In genomic region chr5:119831791-119832478, GRCm38 (mm10) we compare ENCODE assay signal across 9 mouse cellular contexts. TPM values are rescaled to one million over a fixed set of nuclear protein-coding genes. Genes with fewer than 3 reads are reported as not detected.
DNase-seq lines count a peak whose midpoint lies in the region; ATAC-seq lines count a peak whose summit lies in the region.
"Had no signal": no experiment of that assay in that cellular context is flagged by ENCODE, and none has a peak within 500 bp of the region (broad histone marks: within the 10 kb centered on the region; RNA-seq: fewer than 3 reads in every experiment).

No protein-coding gene starts in this region.

- H3K27me3 ChIP-seq in midbrain, embryonic 14.5 days (ENCODE audit: control insufficient read depth, insufficient read depth, low read length) = peaks cover 91% of the 10 kb centered on the region
- peaks cover 89% of the 10 kb centered on the region for H3K27me3 ChIP-seq in midbrain, embryonic 15.5 days (replicated peaks)
- H3K27me3 ChIP-seq in embryonic facial prominence, embryonic 15.5 days = peaks cover 93% of the 10 kb centered on the region
- peaks cover 100% of the 10 kb centered on the region for H3K27me3 ChIP-seq in limb, embryonic 10.5 days (ENCODE audit: low read depth, poor library complexity, severe bottlenecking)

- ATAC-seq in midbrain, embryonic 14.5 days (ENCODE audit: low FRiP score, low TSS enrichment) = no peak
- no peak for ATAC-seq in midbrain, embryonic 15.5 days (replicated peaks)
- ATAC-seq in embryonic facial prominence, embryonic 15.5 days (ENCODE audit: insufficient number of reproducible peaks, low FRiP score, low TSS enrichment, low read depth) = no peak

- H3K9me3 ChIP-seq in midbrain, embryonic 14.5 days (ENCODE audit: control insufficient read depth, low read length) = no peaks in the 10 kb centered on the region
- H3K9me3 ChIP-seq in midbrain, embryonic 15.5 days = no peaks in the 10 kb centered on the region
- H3K9me3 ChIP-seq in embryonic facial prominence, embryonic 15.5 days (replicated peaks) = no peaks in the 10 kb centered on the region
- H3K9me3 ChIP-seq in limb, embryonic 10.5 days (replicated peaks) = no peaks in the 10 kb centered on the region

- no peaks in the 10 kb centered on the region for H3K36me3 ChIP-seq in midbrain, embryonic 14.5 days (ENCODE audit: control insufficient read depth, insufficient read depth, low read length)
- H3K36me3 ChIP-seq in midbrain, embryonic 15.5 days (replicated peaks) = no peaks in the 10 kb centered on the region
- H3K36me3 ChIP-seq in embryonic facial prominence, embryonic 15.5 days = no peaks in the 10 kb centered on the region
- peaks cover 3% of the 10 kb centered on the region for H3K36me3 ChIP-seq in limb, embryonic 10.5 days
- H3K36me3 ChIP-seq: G1E had no signal

- DNase-seq in midbrain, embryonic 14.5 days = peak; percentile 41
- peak; percentile 69 for DNase-seq in limb, embryonic 10.5 days (ENCODE audit: low spot score)
- DNase-seq in lung, postnatal 4 days = peak; percentile 70 to 73
- no peak for DNase-seq in MN1 (ENCODE audit: low spot score)
- no peak for DNase-seq in thymus, postnatal 0 days (ENCODE audit: low spot score)
- no peak for DNase-seq in adrenal gland, postnatal 36 days

- no peak overlapping the region for H3K4me3 ChIP-seq in midbrain, embryonic 14.5 days (replicated peaks; ENCODE audit: low read depth, low read length)
- no peak overlapping the region for H3K4me3 ChIP-seq in midbrain, embryonic 15.5 days
- peak overlapping the region; percentile 31 for H3K4me3 ChIP-seq in embryonic facial prominence, embryonic 15.5 days (replicated peaks)
- peak overlapping the region; percentile 64 for H3K4me3 ChIP-seq in limb, embryonic 10.5 days

- H3K9ac ChIP-seq in midbrain, embryonic 14.5 days (replicated peaks; ENCODE audit: low read length) = no peak overlapping the region
- H3K9ac ChIP-seq in midbrain, embryonic 15.5 days = no peak overlapping the region
- H3K9ac ChIP-seq in embryonic facial prominence, embryonic 15.5 days = no peak overlapping the region

- H3K4me1 ChIP-seq in midbrain, embryonic 14.5 days (ENCODE audit: control insufficient read depth, insufficient read depth, low read length) = no peaks in the 10 kb centered on the region
- peaks cover 4% of the 10 kb centered on the region; the same call in 1 of the 2 replicates for H3K4me1 ChIP-seq in midbrain, embryonic 15.5 days
- peaks cover 21% of the 10 kb centered on the region for H3K4me1 ChIP-seq in embryonic facial prominence, embryonic 15.5 days
- H3K4me1 ChIP-seq in limb, embryonic 10.5 days = peaks cover 43% of the 10 kb centered on the region

- H3K4me2 ChIP-seq in midbrain, embryonic 14.5 days (ENCODE audit: low read length) = no peak overlapping the region
- no peak overlapping the region for H3K4me2 ChIP-seq in midbrain, embryonic 15.5 days
- H3K4me2 ChIP-seq in embryonic facial prominence, embryonic 15.5 days (replicated peaks) = peak overlapping the region; percentile 43

- no peak overlapping the region for H3K27ac ChIP-seq in midbrain, embryonic 14.5 days (replicated peaks; ENCODE audit: low read depth, low read length)
- no peak overlapping the region for H3K27ac ChIP-seq in midbrain, embryonic 15.5 days
- H3K27ac ChIP-seq in embryonic facial prominence, embryonic 15.5 days (replicated peaks) = no peak overlapping the region
- H3K27ac ChIP-seq in limb, embryonic 10.5 days = peak overlapping the region; percentile 99

- under 1% methylated on average over 25 of the region's 25 CpGs for WGBS in midbrain, embryonic 14.5 days
- WGBS in midbrain, embryonic 15.5 days = 2% methylated on average over 25 of the region's 25 CpGs
- WGBS in embryonic facial prominence, embryonic 15.5 days = 2% methylated on average over 25 of the region's 25 CpGs
- WGBS in limb, embryonic 10.5 days = 1% methylated on average over 25 of the region's 25 CpGs

RNA-seq across cellular contexts. Expression of gene Tbx5, which starts 0.5 kb away (rescaled TPM):
- polyA plus RNA-seq in midbrain, embryonic 14.5 days (2014; fragmentation: Nextera tagmentation; extraction: Ambion mirVana) = 0.11 TPM in 1 of 2 replicates, not detected in the other
- 0.04 TPM in 1 of 2 replicates, not detected in the other for polyA plus RNA-seq in midbrain, embryonic 15.5 days (2015; fragmentation: Nextera tagmentation; extraction: Ambion mirVana)
- 0.71 and 1.8 TPM in 2 replicates for polyA plus RNA-seq in embryonic facial prominence, embryonic 15.5 days (2015; fragmentation: Nextera tagmentation; extraction: Ambion mirVana)
- 35.6 and 39.1 TPM in 2 replicates for polyA plus RNA-seq in limb, embryonic 10.5 days (2016; fragmentation: Nextera tagmentation; extraction: Ambion mirVana)
- 0.05 and 0.08 TPM in 2 replicates for polyA plus RNA-seq in thymus, postnatal 0 days (2015; fragmentation: Nextera tagmentation; extraction: Ambion mirVana)
- under 1 TPM; 0.26 to 0.30 TPM for total RNA-seq in adrenal gland, postnatal 36 days (2021)
- polyA plus RNA-seq: G1E had no signal

Comparison
In these comparisons a context has a peak if more than half of its experiments do, and no peak if none do; other contexts are left out.
1. DNase-seq: peak in midbrain, embryonic 14.5 days (single experiment), limb, embryonic 10.5 days (single experiment) and lung, postnatal 4 days (2 of 2); none in MN1 (single experiment), thymus, postnatal 0 days (single experiment) and adrenal gland, postnatal 36 days (0 of 2).
2. H3K4me3 ChIP-seq: peak in embryonic facial prominence, embryonic 15.5 days (single experiment) and limb, embryonic 10.5 days (single experiment); none in midbrain, embryonic 14.5 days (single experiment) and midbrain, embryonic 15.5 days (single experiment).
3. RNA of gene Tbx5, which starts 0.5 kb away (polyA plus RNA-seq): 35.6 to 39.1 TPM in limb, embryonic 10.5 days; 0.71 to 1.8 TPM in embryonic facial prominence, embryonic 15.5 days, 0.11 TPM in midbrain, embryonic 14.5 days, 0.05 to 0.08 TPM in thymus, postnatal 0 days and 0.04 TPM in midbrain, embryonic 15.5 days; every median in the first group is over 10 times any median in the second.